Mouse (Mus musculus): ENCODE measurements at regions not wholly inside any gene's neighbourhood (a gene's known extent, or its start where the extent isn't known, plus 50 kb on each side); places are given as distances from the start of the nearest gene placed in this dataset.
"Not testable (repeated sequence)": the region's sequence is repeated elsewhere in the genome, so short reads cannot be mapped to it uniquely, and the experiment has no call there.

DNA sequence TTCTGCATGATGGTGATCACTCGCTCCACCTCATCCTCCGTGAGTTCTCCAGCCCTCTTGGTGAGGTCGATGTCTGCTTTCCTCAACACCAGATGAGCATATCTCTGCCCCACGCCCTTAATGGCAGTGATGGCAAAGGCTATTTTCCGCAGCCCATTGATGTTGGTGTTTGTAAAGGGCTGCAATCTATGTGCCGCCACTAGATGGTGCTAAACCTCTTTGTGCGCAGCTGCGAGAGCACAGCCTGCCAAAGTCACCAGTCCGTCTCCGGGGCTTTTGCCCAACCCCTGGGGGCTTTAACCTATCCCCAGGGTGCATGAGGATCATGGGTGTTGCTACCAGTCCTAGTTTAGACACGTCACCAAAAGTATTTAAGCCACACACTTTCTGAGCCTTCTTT, 140.9 kb upstream of the Cts3 start:
- not testable (repeated sequence) for H3K4me3 ChIP-seq (ENCODE audit: low read depth, low read length); H3K27me3 ChIP-seq (ENCODE audit: insufficient read depth, low read length); H3K4me2 ChIP-seq; H3K27ac ChIP-seq (ENCODE audit: low read depth); H3K4me1 ChIP-seq (ENCODE audit: insufficient read depth); H3K36me3 ChIP-seq (ENCODE audit: insufficient read depth); H3K9ac ChIP-seq; ATAC-seq (ENCODE audit: insufficient read depth); H3K9me3 ChIP-seq (ENCODE audit: low read depth, low read length)
- TF ChIP-seq CTCF (IDR thresholded peaks at IDR 0.05; ENCODE audit: low read depth), result peak; percentile 44
- 15% methylated on average over 10 of the region's 11 CpGs for WGBS
- DNase-seq, result peak; percentile 7

- TF ChIP-seq CTCF (IDR thresholded peaks at IDR 0.05; ENCODE audit: low read depth), result no peak
- Histone ChIP-seq H3K4me2 (peak overlapping the region; percentile 39), H3K27ac (ENCODE audit: low read depth) (no peak overlapping the region), H3K27me3 (ENCODE audit: insufficient read depth, low read length) (no peaks in the 10 kb centered on the region), H3K9ac (no peak overlapping the region), H3K4me3 (ENCODE audit: low read depth, low read length) (no peak overlapping the region), H3K9me3 (ENCODE audit: low read depth, low read length) (no peaks in the 10 kb centered on the region; the same call in 1 of the 2 replicates), H3K36me3 (ENCODE audit: insufficient read depth) (no peaks in the 10 kb centered on the region), H3K4me1 (ENCODE audit: insufficient read depth) (no peaks in the 10 kb centered on the region)
- WGBS, result 9% methylated on average over 29 of the region's 46 CpGs
- DNase-seq (no peak), ATAC-seq (ENCODE audit: insufficient read depth) (no peak)
Measured at GRCm38 (mm10) chr13:61665729-61666128, 95.8 kb upstream of the Cts3 start.

Measured in lung, embryonic 14.5 days (tissue).